Mouse (Mus musculus): Measurements from ENCODE around the gene Sptssb.

Gene Sptssb

DNA sequence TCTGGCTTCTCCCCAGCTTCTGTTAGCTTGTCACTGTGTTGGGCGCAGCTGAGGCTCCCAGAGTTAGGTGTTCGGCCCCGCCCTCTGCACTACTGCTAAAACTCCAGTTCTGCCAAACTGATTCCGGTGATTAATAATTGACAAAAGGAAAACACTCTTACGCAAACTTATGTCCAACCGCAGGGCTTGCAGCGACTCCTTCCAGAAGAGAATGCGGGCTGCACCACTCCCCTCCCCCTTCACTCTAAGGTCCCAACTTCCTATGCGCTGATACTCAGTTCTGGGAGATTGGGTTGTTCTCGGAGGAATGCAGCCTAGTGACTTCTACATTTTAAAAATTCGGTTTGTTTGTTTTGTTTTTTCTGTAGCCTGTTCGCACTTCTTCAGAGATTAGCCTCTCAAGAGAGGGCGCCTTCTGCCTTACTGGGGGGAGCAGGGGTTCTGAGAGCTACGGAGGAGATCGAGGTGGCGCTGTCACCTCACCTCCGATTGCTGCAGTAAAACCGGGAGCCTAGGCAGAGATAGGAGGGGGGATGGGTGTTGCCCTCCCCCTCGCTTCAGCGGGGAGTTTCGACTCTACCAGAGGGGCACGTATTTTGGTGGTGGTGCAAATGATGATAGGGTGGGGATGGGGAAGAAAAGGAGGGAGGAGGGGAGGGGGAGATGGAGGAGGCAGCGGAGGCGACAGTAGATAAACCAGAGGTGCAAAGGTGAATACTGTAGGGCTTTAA, at the start of gene Sptssb:
TSS of gene Sptssb (minus strand) at position 83 of the 731 bp plus-strand sequence.
- in situ Hi-C loops (cut with MboI, MseI): no loop called here

DNA sequence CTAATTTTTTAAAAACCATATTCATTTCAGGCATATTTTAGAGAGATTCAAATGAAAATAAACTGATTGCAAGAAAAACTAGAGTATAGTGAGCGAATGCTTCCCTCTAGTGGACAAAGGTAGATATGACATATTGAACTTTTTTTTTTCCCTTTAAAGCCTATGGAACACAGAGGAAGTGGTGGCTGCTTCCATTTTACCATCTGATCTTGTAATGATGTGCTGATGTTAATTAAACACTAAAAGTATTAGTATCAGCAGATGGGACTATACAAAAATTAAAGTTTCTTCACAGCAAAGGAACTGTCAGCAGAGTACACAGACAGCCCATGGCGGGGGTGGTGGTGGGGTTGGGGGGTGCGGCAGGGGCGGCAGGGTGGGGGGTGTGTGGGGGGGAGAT, 48.3 kb upstream of the Sptssb start:
- in situ Hi-C loops (cut with MboI, MseI): loop anchor here (10.0 kb wide), 1 partner anchor 663 kb away; no protein-coding TSS in a partner anchor

GRCm38 (mm10) chr3:69907564-69907963, 47.8 kb upstream of the Sptssb start:
- in situ Hi-C loops (cut with MboI, MseI): loop anchor here (10.0 kb wide), 1 partner anchor 663 kb away; no protein-coding TSS in a partner anchor

DNA sequence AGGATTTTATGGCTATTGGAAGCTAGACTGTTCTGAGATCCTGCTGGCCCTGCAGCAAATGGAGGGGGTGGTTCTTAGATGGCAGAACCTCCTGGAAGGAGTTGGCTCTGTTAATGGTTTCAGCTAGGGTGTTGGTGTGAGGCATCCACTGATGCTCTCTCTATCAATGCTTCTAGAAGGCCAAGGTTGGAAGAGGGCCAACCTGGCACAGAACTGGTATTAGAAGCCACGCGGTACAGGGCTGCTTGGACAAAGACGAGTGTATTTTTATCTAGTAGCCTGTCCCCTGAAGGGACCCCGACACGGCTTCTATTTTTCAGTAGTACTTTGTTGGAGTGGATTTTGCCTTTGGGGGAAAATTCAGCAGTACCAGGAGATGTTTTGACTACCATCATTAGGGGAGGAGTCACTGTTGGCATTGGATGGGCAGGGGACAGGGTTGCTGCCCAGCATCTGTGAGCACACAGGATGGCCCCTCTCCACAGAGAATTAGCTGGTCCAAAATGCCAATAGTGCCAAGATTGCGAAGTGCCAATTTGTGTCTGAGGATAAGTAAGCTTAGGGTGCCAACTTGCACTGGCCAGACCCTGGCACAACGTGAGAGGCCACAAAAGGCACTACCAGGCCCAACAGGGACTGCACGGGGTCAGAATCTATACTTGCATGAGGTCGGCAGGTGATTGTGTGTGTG, 43.2 kb upstream of the Sptssb start:
- in situ Hi-C loops (cut with MboI, MseI): loop anchor here (10.0 kb wide), 1 partner anchor 658 kb away; no protein-coding TSS in a partner anchor

- in situ Hi-C loops (cut with MboI, MseI): loop anchor here (10.0 kb wide), 1 partner anchor 658 kb away; no protein-coding TSS in a partner anchor
These were observed 42.6 kb upstream of the Sptssb start for GRCm38 (mm10) chr3:69902382-69902781.

DNA sequence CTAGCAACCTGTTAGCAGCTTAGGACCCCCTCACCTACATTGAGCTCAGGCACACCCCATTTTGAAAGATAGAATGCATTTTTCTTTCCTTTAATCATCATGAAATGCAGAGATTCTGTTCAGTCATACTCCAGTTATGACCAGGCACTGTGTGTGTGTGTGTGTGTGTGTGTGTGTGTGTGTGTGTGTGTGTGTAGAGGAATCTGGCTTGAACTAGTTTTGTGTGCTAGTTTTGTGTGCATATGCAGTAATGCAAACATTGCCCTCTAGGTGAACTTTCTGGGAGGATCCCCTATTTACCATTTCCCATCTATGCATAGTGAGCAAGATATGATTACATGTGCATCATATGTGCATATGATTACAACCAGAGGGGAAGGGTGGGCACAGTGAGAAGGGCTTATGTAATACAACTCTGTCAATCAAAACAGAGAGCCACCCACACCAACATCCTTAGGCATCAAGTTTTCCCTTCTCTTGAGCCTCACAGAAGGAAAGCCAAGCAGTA, 42.2 kb upstream of the Sptssb start:
- in situ Hi-C loops (cut with MboI, MseI): loop anchor here (10.0 kb wide), 1 partner anchor 657 kb away; no protein-coding TSS in a partner anchor

DNA sequence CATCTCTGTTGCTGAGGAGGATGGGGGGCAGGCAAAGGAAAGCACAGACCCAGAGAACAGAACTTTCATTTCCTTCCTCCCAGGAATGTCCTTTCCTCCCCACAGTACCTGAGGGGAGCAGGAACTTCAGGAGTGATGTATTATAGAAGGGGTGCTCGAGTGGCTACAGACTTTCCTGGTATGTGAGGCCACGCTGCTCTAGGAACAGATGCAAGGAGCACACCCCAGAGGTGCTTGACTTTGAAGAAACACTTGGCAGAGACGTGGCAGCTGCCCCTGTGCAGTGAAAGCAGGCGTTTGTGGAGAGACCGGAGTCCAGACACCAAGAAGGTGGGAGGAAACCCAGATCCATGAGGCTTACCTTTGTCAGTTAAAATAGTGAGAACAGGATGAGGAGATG, 40.6 kb upstream of the Sptssb start:
- in situ Hi-C loops (cut with MboI, MseI): loop anchor here (10.0 kb wide), 1 partner anchor 656 kb away; no protein-coding TSS in a partner anchor

DNA sequence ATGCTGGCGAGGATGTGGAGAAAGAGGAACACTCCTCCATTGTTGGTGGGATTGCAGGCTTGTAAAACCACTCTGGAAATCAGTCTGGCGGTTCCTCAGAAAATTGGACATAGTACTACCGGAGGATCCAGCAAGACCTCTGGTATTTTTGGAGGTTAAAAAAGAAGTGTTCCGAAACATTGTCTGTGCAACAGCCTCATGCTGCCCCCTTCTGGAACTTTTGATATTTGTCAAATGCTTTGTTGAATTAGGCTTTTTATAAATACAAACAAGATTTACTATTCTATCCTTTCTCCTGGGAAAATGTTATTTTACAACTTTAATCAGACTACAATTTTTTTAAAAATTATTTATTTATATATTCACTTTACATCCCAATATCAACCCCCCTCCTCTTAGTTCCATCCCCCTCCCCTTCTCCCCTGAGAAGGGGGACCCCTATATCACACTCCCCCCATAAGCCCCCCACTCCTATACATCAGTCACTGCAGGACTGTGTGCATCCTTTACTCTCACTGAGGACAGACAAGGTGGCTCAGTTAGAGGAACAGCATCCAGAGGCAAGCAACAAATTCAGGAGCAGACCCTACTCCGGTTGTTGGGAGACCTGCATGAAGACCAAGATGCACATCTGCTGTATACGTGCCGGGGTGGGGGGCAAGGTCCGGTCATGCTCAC, 38.3 kb upstream of the Sptssb start:
- in situ Hi-C loops (cut with MboI, MseI): no loop called here

GRCm38 (mm10) chr3:69895516-69895915, 35.8 kb upstream of the Sptssb start:
- in situ Hi-C loops (cut with MboI, MseI): no loop called here

DNA sequence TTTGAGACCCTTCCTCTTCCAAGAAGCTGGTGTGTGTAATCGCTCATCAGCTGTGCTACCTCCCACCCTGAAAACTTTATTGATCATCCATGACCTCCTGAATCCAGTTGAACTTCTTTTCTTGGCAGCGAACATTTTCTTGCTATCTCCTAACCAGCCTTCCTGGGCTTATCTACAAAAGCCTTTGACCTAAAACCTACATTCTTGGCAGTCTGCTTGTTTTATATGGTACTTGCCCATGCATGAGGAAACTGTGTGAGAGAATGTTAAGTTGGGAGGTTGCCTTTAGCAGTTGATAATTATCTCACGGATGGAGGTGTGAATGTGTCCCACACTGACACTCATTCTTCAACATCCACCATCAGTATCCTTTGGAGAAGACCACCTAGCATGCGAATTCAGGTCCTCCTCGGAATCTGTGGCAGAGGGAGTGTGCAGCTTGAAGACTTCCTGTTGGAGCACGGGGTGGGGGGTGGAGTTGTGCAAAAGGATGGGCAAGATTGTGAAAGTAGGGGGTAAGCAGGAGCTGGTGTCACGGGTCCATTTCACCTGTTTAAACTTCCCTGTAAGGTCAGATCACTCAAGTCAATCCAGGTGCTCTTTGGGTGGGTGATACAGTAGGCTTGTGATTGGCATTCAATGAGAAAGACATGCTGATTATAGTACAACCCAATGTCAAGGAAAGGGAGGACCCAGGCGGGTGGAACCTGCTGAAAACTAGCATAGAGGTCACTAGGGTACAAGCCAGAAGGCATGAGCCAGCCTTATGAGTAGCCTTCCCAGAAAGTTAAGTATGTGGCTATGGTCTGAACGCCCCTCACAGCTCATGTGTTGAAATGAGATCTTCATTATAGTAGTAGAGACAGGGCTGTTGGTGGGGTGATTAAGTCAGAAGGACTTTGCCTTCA, 32.7 kb upstream of the Sptssb start:
- in situ Hi-C loops (cut with MboI, MseI): no loop called here

DNA sequence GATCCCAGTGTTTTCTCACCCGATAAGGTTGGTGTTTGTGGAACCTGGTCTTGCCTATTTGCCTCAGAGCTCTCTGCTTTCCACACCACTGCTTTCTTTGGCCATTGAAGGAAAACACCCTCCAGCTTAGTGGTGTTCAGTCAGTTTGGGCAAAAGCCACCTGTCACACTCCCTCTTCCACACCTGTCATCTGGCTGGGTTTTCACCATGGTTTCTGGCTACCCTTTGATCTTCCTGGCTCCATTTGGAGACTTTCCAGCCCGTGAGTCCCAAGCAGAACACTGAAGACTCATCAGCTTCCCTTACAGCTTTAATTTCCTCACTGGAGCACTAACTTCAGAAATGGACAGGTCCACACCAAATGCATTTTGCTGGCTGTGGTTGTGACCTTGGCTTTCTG, 26.1 kb upstream of the Sptssb start:
- in situ Hi-C loops (cut with MboI, MseI): loop anchor here (10.0 kb wide), 1 partner anchor 111 kb away; no protein-coding TSS in a partner anchor

DNA sequence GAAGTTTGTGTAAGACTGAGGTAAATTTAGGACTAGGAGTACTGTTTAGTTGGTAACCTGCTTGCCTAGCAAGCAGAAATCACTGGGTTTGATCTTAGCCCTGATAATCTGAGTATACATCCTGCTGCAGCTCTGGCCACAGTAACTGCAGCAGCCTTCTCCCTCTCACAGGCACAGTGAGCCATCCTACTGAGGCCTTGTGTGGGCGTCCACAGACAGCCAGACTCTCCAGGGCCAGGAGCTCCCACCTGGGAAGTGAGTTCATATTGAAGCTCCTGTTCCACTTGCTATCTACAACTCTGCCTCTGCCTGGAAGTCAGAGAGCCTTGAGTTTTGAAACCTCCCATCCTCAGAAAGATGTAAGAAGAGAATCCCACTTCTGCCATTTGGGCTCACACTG, 24.0 kb upstream of the Sptssb start:
- in situ Hi-C loops (cut with MboI, MseI): loop anchor here (10.0 kb wide), 1 partner anchor 109 kb away; no protein-coding TSS in a partner anchor

GRCm38 (mm10) chr3:69877538-69877937, 17.8 kb upstream of the Sptssb start:
- in situ Hi-C loops (cut with MboI, MseI): no loop called here

DNA sequence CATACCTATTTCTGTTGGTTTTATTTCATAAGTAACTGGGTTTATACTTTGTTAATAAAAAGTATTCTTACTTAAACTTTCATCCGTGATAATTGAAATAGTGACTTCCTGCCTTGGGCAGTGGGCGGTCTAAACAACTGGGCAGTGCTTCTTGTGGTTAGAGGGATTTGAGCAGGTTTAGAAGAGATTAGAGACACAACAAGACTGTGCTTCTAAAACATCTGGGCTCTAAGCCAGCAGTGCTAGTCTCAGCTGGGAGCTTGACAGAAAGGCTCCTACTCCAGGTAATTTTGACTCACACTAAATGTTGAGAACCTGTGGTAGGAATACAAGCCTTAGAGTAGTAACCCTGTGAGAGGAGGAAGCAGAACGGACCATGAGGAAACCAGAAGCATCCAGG, 15.0 kb upstream of the Sptssb start:
- in situ Hi-C loops (cut with MboI, MseI): no loop called here

- in situ Hi-C loops (cut with MboI, MseI): no loop called here
These were observed 13.1 kb upstream of the Sptssb start for GRCm38 (mm10) chr3:69872661-69873327.

GRCm38 (mm10) chr3:69871174-69871573, 11.4 kb upstream of the Sptssb start:
- in situ Hi-C loops (cut with MboI, MseI): no loop called here

DNA sequence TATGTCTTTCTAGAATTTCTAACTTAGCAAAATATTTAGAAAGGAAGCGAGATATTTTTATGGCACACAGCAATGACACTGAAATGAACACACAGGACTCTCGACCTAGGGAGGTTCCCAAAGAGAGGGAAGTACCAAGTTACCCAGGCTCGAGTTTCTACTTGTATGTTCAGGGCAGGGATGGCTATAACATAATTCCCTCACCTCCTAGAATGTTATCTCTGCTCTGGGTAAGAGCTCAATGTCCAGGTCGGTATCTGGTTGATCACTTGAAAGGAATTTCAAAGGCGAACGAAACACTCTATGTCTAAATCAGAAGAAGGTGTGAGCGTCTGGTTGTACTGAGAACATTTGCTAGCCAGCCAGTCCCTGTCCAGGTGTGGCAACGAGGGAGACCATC, 10.0 kb upstream of the Sptssb start:
- in situ Hi-C loops (cut with MboI, MseI): no loop called here

DNA sequence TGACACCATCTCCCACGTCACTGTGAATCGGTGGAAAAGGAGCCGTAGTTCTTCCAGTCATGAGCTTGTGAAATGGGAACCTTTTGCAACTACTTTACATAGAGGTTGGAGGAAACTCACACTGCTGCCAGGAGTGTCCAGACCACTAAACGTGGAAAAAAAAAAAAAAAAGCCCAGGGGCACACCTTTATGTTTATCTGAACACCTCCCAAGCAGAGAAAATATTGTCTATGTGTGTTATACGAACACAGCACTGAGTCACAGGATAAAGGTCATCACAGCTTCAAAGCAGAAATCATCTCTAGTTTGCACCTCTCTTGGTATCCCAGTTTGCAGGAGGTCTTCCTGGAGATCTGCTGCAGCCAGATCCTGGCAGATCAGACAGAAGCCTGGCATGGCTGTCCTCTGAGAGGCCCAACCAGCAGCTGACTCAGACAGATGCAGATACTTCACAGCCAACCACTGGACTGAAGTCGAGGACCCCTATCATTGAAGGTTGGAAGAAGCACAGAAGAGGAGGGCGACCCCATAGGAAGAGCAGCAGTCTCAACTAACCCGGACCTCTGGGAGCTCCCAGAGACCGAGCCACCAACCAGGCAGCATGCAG, 2.2 kb upstream of the Sptssb start:
- in situ Hi-C loops (cut with MboI, MseI): no loop called here

GRCm38 (mm10) chr3:69860589-69861521, 1.1 kb upstream of the Sptssb start:
- in situ Hi-C loops (cut with MboI, MseI): no loop called here

Data from regulatory T cell (primary cell).